Mouse (Mus musculus) megakaryocyte-erythroid progenitor cell, adult 5-6 weeks (primary cell): Measurements from ENCODE around the gene Mmab. TPM values are rescaled to one million over a fixed set of nuclear protein-coding genes. Genes with fewer than 3 reads are reported as not detected.

Experiments used
- ATAC-seq: replicated peaks from 2 replicates; pipeline ENCODE4 v1.8.0; 2016; ENCODE audit warnings: mild to moderate bottlenecking, inconsistent platforms; ENCODE audit not compliant: severe bottlenecking, poor library complexity, low FRiP score, low TSS enrichment
- total RNA-seq, 2 experiments: library from RNA; stranded (forward) in 1 of 2; stranded (reverse) in 1 of 2; fragments of 200-1000, 215-1000 nt in 1 of 2; fragments of >200 nt in 1 of 2; fragmentation: Nextera tagmentation in 1 of 2; gene quantifications; 2 replicates each; pipeline ENCODE4 v1.2.3; 2014 to 2017

Mmab gene
- total RNA-seq, 2 experiments from 2014 or later = 8.3 to 9.5 TPM

- ATAC-seq = no peak
These were observed 9.5 kb downstream of the Mmab start for GRCm38 (mm10) chr5:114434359-114434758.

- ATAC-seq = no peak
These were observed 14.1 kb downstream of the Mmab start for GRCm38 (mm10) chr5:114429781-114430180.

- no peak for ATAC-seq
These were observed 15.2 kb downstream of the Mmab start for GRCm38 (mm10) chr5:114428621-114429020.

GRCm38 (mm10) chr5:114426732-114427131, 17.1 kb downstream of the Mmab start:
- no peak for ATAC-seq

- ATAC-seq = no peak
These were observed 19.9 kb downstream of the Mmab start for GRCm38 (mm10) chr5:114423961-114424360.

- ATAC-seq = no peak
These were observed 21.3 kb downstream of the Mmab start for GRCm38 (mm10) chr5:114422591-114422990.

- no peak for ATAC-seq
These were observed 22.1 kb downstream of the Mmab start for GRCm38 (mm10) chr5:114421561-114422298.

- ATAC-seq = no peak; the same call in 1 of the 2 replicates
These were observed 25.3 kb downstream of the Mmab start for GRCm38 (mm10) chr5:114418541-114418940.

- no peak for ATAC-seq
These were observed 27.0 kb downstream of the Mmab start for GRCm38 (mm10) chr5:114416855-114417254.

- ATAC-seq = no peak
These were observed 28.3 kb downstream of the Mmab start for GRCm38 (mm10) chr5:114415606-114416005.

GRCm38 (mm10) chr5:114413067-114413735, 30.7 kb downstream of the Mmab start:
- no peak for ATAC-seq

- ATAC-seq = no peak
These were observed 31.4 kb downstream of the Mmab start for GRCm38 (mm10) chr5:114412361-114412998.

GRCm38 (mm10) chr5:114410429-114410828, 33.4 kb downstream of the Mmab start:
- no peak for ATAC-seq

GRCm38 (mm10) chr5:114408846-114409245, 35.0 kb downstream of the Mmab start:
- no peak for ATAC-seq

- no peak for ATAC-seq
These were observed 36.0 kb downstream of the Mmab start for GRCm38 (mm10) chr5:114407810-114408209.

- ATAC-seq = no peak
These were observed 36.6 kb downstream of the Mmab start for GRCm38 (mm10) chr5:114407269-114407668.

- ATAC-seq = no peak
These were observed 37.3 kb downstream of the Mmab start for GRCm38 (mm10) chr5:114406592-114406991.

GRCm38 (mm10) chr5:114393169-114393568, 50.7 kb downstream of the Mmab start:
- no peak for ATAC-seq

GRCm38 (mm10) chr5:114384448-114384847, 59.4 kb downstream of the Mmab start:
- ATAC-seq = no peak

- no peak for ATAC-seq
These were observed 60.5 kb downstream of the Mmab start for GRCm38 (mm10) chr5:114383184-114383904.
